Mouse (Mus musculus) fat pad, adult 2 months (tissue): ENCODE measurements at regions not wholly inside any gene's neighbourhood (a gene's known extent, or its start where the extent isn't known, plus 50 kb on each side); places are given as distances from the start of the nearest gene placed in this dataset.

Experiments used
- DNase-seq: peaks from one replicate; pipeline ENCODE4 v3.0.0-alpha.2; 2011; ENCODE audit warnings: low read depth, low spot score; ENCODE audit errors: extremely low read depth

GRCm38 (mm10) chr13:99641386-99642165 lies 125.2 kb upstream of the Map1b start:
- no peak for DNase-seq

- DNase-seq, result no peak
Observed at GRCm38 (mm10) chr13:99632706-99633105, 116.4 kb upstream of the Map1b start.

- DNase-seq, result no peak
Observed at GRCm38 (mm10) chr13:99630800-99631199, 114.5 kb upstream of the Map1b start.

- DNase-seq, result no peak
Observed at GRCm38 (mm10) chr13:99630356-99630755, 114.0 kb upstream of the Map1b start.

- peak; percentile 63 for DNase-seq
Observed at GRCm38 (mm10) chr13:99625196-99625595, 108.9 kb upstream of the Map1b start.

GRCm38 (mm10) chr13:99618332-99618731 lies 102.0 kb upstream of the Map1b start:
- no peak for DNase-seq

GRCm38 (mm10) chr13:99617457-99617856 lies 101.1 kb upstream of the Map1b start:
- DNase-seq, result no peak

GRCm38 (mm10) chr13:99611715-99612494 lies 95.6 kb upstream of the Map1b start:
- no peak for DNase-seq

- DNase-seq, result peak; percentile 67
Observed at GRCm38 (mm10) chr13:99610498-99610897, 94.2 kb upstream of the Map1b start.

GRCm38 (mm10) chr13:99609151-99610146 lies 93.1 kb upstream of the Map1b start:
- no peak for DNase-seq

GRCm38 (mm10) chr13:99608591-99608990 lies 92.3 kb upstream of the Map1b start:
- no peak for DNase-seq

GRCm38 (mm10) chr13:99607208-99607607 lies 90.9 kb upstream of the Map1b start:
- no peak for DNase-seq

- no peak for DNase-seq
Observed at GRCm38 (mm10) chr13:99606606-99606990, 90.3 kb upstream of the Map1b start.

GRCm38 (mm10) chr13:99605866-99606605 lies 89.7 kb upstream of the Map1b start:
- DNase-seq, result no peak

- DNase-seq, result no peak
Observed at GRCm38 (mm10) chr13:99597891-99598290, 81.6 kb upstream of the Map1b start.

- no peak for DNase-seq
Observed at GRCm38 (mm10) chr13:99593846-99594813, 77.8 kb upstream of the Map1b start.

GRCm38 (mm10) chr13:99593243-99593635 lies 76.9 kb upstream of the Map1b start:
- DNase-seq, result no peak

GRCm38 (mm10) chr13:99592596-99593242 lies 76.4 kb upstream of the Map1b start:
- DNase-seq, result peak; percentile 14

GRCm38 (mm10) chr13:99588646-99589045 lies 72.3 kb upstream of the Map1b start:
- DNase-seq, result no peak
